Mouse (Mus musculus): ENCODE measurements around the gene Mgst2. TPM values are rescaled to one million over a fixed set of nuclear protein-coding genes. Genes with fewer than 3 reads are reported as not detected.
A peak's percentile ranks its signal among the peaks of the same experiment; 100 is the strongest.

Gene Mgst2
- polyA plus RNA-seq, 1 experiment from 2014 or later, result 1.9 TPM

GRCm38 (mm10) chr3:51646301-51646700 lies 13.9 kb upstream of the Mgst2 start:
- Histone ChIP-seq H3K4me1 (ENCODE audit: insufficient read depth) (peaks cover 3% of the 10 kb centered on the region; the same call in 1 of the 2 replicates), H3K9me3 (ENCODE audit: low read depth, low read length) (no peaks in the 10 kb centered on the region), H3K27ac (ENCODE audit: low read depth) (no peak overlapping the region), H3K9ac (no peak overlapping the region), H3K4me3 (ENCODE audit: low read depth, low read length) (no peak overlapping the region), H3K36me3 (ENCODE audit: insufficient read depth) (no peaks in the 10 kb centered on the region), H3K4me2 (no peak overlapping the region), H3K27me3 (ENCODE audit: insufficient read depth, low read length) (no peaks in the 10 kb centered on the region)
- ATAC-seq (ENCODE audit: insufficient read depth) (no peak), DNase-seq (no peak)
- 40% methylated on average over 10 of the region's 10 CpGs for WGBS
- TF ChIP-seq CTCF (IDR thresholded peaks at IDR 0.05; ENCODE audit: low read depth), result no peak

GRCm38 (mm10) chr3:51647356-51647755 lies 12.8 kb upstream of the Mgst2 start:
- H3K27me3 ChIP-seq (ENCODE audit: insufficient read depth, low read length), result no peaks in the 10 kb centered on the region
- peaks cover 3% of the 10 kb centered on the region; the same call in 1 of the 2 replicates for H3K4me1 ChIP-seq (ENCODE audit: insufficient read depth)
- H3K4me3 ChIP-seq (ENCODE audit: low read depth, low read length), result no peak overlapping the region
- 61% methylated on average over 4 of the region's 4 CpGs for WGBS
- H3K27ac ChIP-seq (ENCODE audit: low read depth), result no peak overlapping the region
- no peak overlapping the region for H3K9ac ChIP-seq
- no peak for TF ChIP-seq CTCF (IDR thresholded peaks at IDR 0.05; ENCODE audit: low read depth)
- no peaks in the 10 kb centered on the region for H3K9me3 ChIP-seq (ENCODE audit: low read depth, low read length)
- no peak overlapping the region for H3K4me2 ChIP-seq
- DNase-seq, result no peak
- ATAC-seq (ENCODE audit: insufficient read depth), result no peak
- no peaks in the 10 kb centered on the region for H3K36me3 ChIP-seq (ENCODE audit: insufficient read depth)

DNA sequence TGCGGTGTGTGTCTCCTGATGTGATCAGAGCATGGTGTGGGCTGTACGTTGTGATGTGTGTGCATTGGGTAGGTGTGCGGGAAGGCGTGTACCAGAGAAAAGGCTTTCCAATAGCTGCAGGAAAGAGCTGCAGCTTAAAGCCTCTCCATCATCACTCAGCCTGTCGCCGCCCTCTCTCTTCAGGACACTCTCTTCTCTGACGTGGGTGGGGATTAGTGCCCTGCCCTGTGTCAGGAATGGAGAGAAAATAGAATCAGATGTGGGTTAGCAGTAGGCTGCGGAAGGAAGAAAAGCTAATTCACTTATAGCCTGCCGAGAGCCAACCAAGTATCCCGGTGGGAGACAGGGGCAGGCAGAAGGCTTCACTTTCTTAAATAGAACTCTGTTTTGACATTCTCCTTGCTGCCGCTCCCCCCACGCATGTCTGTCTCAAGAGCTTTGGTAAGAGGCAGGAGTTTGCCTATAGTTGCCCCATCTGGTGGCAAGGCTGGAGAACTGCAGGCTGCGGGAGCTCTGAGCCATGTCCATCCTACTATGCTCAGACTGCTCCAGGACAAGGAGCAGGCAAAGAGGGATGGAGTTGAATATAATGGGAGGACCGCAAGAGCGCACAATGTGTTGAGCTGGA lies 12.0 kb upstream of the Mgst2 start:
- no peaks in the 10 kb centered on the region for H3K9me3 ChIP-seq (ENCODE audit: low read depth, low read length)
- DNase-seq, result peak; percentile 92
- 0 out of 2 replicates have a peak, but pooled peaks have one; percentile 23 for ATAC-seq (ENCODE audit: insufficient read depth)
- no peaks in the 10 kb centered on the region for H3K27me3 ChIP-seq (ENCODE audit: insufficient read depth, low read length)
- H3K36me3 ChIP-seq (ENCODE audit: insufficient read depth), result no peaks in the 10 kb centered on the region
- H3K4me2 ChIP-seq, result peak overlapping the region; percentile 52
- H3K4me3 ChIP-seq (ENCODE audit: low read depth, low read length), result peak overlapping the region; percentile 16; the same call in 1 of the 2 replicates
- TF ChIP-seq CTCF (IDR thresholded peaks at IDR 0.05; ENCODE audit: low read depth), result peak; percentile 96
- peak overlapping the region; percentile 32; the same call in 1 of the 2 replicates for H3K9ac ChIP-seq
- WGBS, result 37% methylated on average over 15 of the region's 15 CpGs
- H3K27ac ChIP-seq (ENCODE audit: low read depth), result no peak overlapping the region
- peaks cover 9% of the 10 kb centered on the region; the same call in 1 of the 2 replicates for H3K4me1 ChIP-seq (ENCODE audit: insufficient read depth)

- no peaks in the 10 kb centered on the region for H3K27me3 ChIP-seq (ENCODE audit: insufficient read depth, low read length)
- H3K4me3 ChIP-seq (ENCODE audit: low read depth, low read length), result no peak overlapping the region
- peaks cover 9% of the 10 kb centered on the region; the same call in 1 of the 2 replicates for H3K4me1 ChIP-seq (ENCODE audit: insufficient read depth)
- ATAC-seq (ENCODE audit: insufficient read depth) (no peak), DNase-seq (no peak)
- no peaks in the 10 kb centered on the region for H3K9me3 ChIP-seq (ENCODE audit: low read depth, low read length)
- no peak overlapping the region for H3K27ac ChIP-seq (ENCODE audit: low read depth)
- no peak for TF ChIP-seq CTCF (IDR thresholded peaks at IDR 0.05; ENCODE audit: low read depth)
- 69% methylated on average over 8 of the region's 8 CpGs for WGBS
- H3K9ac ChIP-seq, result no peak overlapping the region
- no peaks in the 10 kb centered on the region for H3K36me3 ChIP-seq (ENCODE audit: insufficient read depth)
- no peak overlapping the region for H3K4me2 ChIP-seq
Observed at GRCm38 (mm10) chr3:51649426-51649825, 10.7 kb upstream of the Mgst2 start.

DNA sequence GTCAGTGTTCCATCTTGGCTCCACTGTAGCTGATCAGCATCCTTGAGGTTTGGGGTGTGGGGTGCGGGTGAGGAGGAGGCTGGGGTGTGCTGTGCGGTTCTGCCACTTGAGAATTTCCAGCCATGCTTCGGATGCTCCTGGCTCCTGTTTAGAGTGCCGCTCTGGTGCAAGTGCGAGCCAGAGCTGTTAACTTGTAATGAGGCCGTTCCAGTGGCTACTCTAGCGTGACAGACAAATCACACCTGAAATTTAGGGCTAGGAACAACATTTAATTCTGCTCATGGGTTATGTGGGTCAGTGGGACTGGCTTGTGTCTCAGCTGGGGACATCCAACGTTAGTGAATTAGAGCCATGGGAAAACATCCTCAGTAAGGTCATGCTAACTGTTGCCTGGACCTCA lies 10.2 kb upstream of the Mgst2 start:
- ATAC-seq (ENCODE audit: insufficient read depth) (no peak), DNase-seq (no peak)
- H3K9me3 ChIP-seq (ENCODE audit: low read depth, low read length), result no peaks in the 10 kb centered on the region
- no peaks in the 10 kb centered on the region for H3K27me3 ChIP-seq (ENCODE audit: insufficient read depth, low read length)
- H3K27ac ChIP-seq (ENCODE audit: low read depth), result no peak overlapping the region
- H3K9ac ChIP-seq, result no peak overlapping the region
- 74% methylated on average over 8 of the region's 8 CpGs for WGBS
- no peak for TF ChIP-seq CTCF (IDR thresholded peaks at IDR 0.05; ENCODE audit: low read depth)
- no peak overlapping the region for H3K4me2 ChIP-seq
- peaks cover 9% of the 10 kb centered on the region; the same call in 1 of the 2 replicates for H3K4me1 ChIP-seq (ENCODE audit: insufficient read depth)
- H3K36me3 ChIP-seq (ENCODE audit: insufficient read depth), result no peaks in the 10 kb centered on the region
- no peak overlapping the region for H3K4me3 ChIP-seq (ENCODE audit: low read depth, low read length)

GRCm38 (mm10) chr3:51651149-51651548 lies 9.0 kb upstream of the Mgst2 start:
- Histone ChIP-seq H3K4me3 (ENCODE audit: low read depth, low read length) (no peak overlapping the region), H3K4me2 (no peak overlapping the region), H3K27me3 (ENCODE audit: insufficient read depth, low read length) (no peaks in the 10 kb centered on the region), H3K36me3 (ENCODE audit: insufficient read depth) (no peaks in the 10 kb centered on the region), H3K9ac (no peak overlapping the region), H3K9me3 (ENCODE audit: low read depth, low read length) (no peaks in the 10 kb centered on the region), H3K4me1 (ENCODE audit: insufficient read depth) (peaks cover 9% of the 10 kb centered on the region; the same call in 1 of the 2 replicates), H3K27ac (ENCODE audit: low read depth) (no peak overlapping the region)
- TF ChIP-seq CTCF (IDR thresholded peaks at IDR 0.05; ENCODE audit: low read depth), result peak; percentile 50
- ATAC-seq (ENCODE audit: insufficient read depth) (no peak), DNase-seq (peak; percentile 52)
- 73% methylated on average over 2 of the region's 2 CpGs for WGBS

DNA sequence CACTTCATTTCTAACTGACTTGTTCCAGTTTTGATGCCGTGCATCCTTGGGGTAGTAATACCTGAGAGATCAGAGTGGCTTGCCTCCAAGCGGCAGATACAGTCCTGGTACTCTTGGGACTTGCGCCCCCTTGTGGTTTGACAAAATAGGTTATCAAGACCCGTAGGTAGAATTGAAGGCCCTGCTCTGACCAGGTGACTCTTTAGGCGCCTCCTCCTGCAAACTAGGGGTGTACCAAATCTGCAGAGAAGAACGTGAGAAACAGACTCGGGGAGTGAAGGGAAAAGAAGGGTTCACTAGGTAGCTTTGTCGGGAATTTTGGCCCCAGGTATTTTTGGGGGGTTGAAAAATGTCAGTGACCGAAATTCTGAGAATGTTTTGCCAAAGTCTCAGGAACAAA lies 7.9 kb upstream of the Mgst2 start:
- 1% methylated on average over 9 of the region's 9 CpGs for WGBS
- peak; percentile 62 for ATAC-seq (ENCODE audit: insufficient read depth)
- Histone ChIP-seq H3K9me3 (ENCODE audit: low read depth, low read length) (no peaks in the 10 kb centered on the region), H3K27me3 (ENCODE audit: insufficient read depth, low read length) (no peaks in the 10 kb centered on the region), H3K4me3 (ENCODE audit: low read depth, low read length) (peak overlapping the region; percentile 14), H3K36me3 (ENCODE audit: insufficient read depth) (no peaks in the 10 kb centered on the region), H3K27ac (ENCODE audit: low read depth) (peak overlapping the region; percentile 72; the same call in 1 of the 2 replicates), H3K9ac (peak overlapping the region; percentile 23; the same call in 1 of the 2 replicates), H3K4me1 (ENCODE audit: insufficient read depth) (peaks cover 9% of the 10 kb centered on the region; the same call in 1 of the 2 replicates), H3K4me2 (peak overlapping the region; percentile 59)
- TF ChIP-seq CTCF (IDR thresholded peaks at IDR 0.05; ENCODE audit: low read depth), result peak; percentile 81
- DNase-seq, result peak; percentile 91

All from lung, embryonic 14.5 days (tissue).